Mouse (Mus musculus) monocyte, adult 2 months (primary cell): ENCODE results near the gene Wdfy2.
"Not testable (repeated sequence)": the region's sequence is repeated elsewhere in the genome, so short reads cannot be mapped to it uniquely, and the experiment has no call there.

Experiments
- DNase-seq, 2 experiments: peaks; one replicate each; pipeline ENCODE4 v3.0.0; 2022; ENCODE audit warnings: low spot score in 2 of 2, low read depth in 1 of 2

Wdfy2 gene

GRCm38 (mm10) chr14:62878634-62879430, 41.4 kb downstream of the Wdfy2 start:
- no peak for DNase-seq

GRCm38 (mm10) chr14:62879497-62879896, 42.0 kb downstream of the Wdfy2 start:
- DNase-seq = peak in 1 of 2 experiments; percentile 51

DNA sequence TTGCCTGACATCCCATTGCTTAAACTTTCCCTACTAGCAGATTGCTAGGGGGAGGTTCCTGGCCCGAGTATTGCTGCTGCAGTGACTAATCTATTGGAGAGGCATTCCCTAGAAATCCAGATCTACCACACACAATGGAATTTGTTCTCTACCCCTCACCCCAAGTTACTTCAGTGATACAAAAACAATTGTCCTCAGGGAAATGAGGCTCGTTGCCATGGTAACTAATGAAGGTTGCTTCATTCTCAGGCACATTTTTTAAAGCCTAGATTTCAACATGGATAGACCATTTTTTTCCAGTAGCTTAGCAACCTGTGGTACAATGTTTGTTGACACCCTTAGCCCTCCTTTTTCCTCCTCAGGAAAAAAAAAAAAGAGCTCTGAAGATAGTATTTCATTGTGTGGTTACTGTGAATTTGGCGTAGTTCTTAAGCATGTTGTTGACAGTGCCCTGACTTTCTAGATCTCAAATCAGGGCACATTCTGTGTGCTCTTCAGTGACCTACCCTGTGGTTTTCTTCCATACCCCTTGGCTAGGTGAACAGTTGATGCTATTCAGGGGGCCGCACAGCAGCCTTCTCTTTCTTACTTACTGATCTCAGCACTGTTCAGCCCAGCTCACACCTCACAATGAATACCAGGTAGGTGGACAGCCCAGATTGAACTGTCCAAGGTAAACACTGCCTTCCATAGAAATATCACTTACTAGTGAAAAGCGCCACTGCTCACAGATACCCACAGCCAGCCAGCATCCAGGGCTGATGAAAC, 42.8 kb downstream of the Wdfy2 start:
- no peak for DNase-seq

DNA sequence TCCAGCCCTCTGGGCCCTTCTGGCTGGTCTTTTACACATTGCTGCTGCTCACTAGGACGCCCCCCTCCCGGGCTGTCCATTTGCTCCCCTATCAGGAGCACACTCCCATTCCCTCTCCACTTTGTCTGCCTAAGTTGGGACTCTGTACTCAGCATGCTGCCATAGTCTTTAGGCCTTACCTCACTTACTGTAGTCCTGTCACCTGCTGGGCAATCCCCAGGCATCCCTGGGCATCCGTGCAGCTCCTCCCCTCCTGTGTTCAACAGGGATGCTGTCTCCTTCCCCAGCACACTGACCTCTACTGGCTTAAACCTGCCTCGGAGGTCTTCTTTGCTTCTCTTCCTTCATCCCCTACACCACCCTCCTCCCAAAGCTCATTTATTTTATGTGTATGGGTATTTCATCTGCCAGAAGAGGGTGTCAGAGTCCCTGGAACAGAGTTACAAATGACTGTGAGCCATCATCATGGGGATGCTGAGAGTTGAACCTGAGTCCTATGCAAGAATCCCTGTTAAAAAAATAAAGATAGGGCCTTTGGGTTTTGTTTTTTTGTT, 44.7 kb downstream of the Wdfy2 start:
- no peak for DNase-seq

GRCm38 (mm10) chr14:62883551-62883950, 46.1 kb downstream of the Wdfy2 start:
- DNase-seq = no peak

DNA sequence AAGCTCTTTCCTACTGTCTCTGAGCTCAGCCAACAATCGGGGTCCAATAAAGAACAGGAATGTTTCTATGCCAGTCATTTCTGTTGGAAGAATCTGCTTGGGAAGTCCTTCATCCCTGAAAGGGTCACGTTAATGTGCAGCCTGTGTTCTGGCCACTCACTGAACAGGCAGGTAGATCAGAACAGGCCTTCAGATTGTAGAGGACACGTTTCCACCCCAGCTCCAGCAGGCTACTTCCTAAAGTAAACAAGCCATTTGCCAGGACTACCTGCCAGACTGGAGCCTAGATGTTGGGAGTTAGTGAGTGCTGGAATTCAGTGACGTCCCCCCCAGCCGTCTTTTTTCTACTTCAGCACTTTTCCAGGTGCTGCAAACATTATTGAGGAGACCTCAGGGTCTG, 46.7 kb downstream of the Wdfy2 start:
- no peak for DNase-seq

DNA sequence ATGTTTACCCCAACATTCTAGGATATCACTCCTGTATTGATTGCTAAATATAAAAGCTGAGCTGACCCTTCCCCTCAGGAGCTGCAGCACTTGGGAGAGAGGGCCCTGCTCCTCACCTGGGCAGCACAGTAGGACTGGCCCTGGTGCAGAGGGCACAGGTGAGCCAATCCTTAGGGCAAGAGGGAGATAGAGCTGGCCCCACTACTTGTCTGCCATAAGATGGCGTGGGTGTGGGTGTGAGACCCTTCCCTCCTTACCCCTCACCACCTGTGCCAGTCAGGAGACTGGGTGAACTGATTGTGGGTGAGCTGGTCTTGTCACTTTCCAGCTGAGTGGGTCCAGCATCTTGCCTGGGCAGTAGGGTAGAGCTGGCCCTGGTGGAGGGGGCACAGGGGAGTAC, 47.2 kb downstream of the Wdfy2 start:
- DNase-seq = no peak

- no peak for DNase-seq
Measured at GRCm38 (mm10) chr14:62885146-62885545, 47.7 kb downstream of the Wdfy2 start.

DNA sequence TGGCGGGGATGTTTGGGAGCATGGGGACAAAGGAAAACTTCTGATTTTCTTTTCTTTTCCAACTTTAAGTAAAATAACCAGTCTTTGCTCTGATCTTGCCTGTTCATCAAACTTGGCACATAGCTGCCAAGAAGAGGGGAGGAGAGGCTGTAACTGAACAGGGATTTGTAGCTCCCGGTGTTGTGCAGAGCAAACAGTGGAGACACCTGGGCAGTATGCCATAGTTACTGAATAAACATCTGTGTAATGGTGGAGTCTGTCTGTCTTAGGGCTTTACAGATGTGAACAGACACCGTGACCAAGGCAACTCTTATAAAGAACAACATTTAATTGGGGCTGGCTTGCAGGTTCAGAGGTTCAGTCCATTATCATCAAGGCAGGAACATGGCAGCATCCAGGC, 53.9 kb downstream of the Wdfy2 start:
- no peak for DNase-seq

DNA sequence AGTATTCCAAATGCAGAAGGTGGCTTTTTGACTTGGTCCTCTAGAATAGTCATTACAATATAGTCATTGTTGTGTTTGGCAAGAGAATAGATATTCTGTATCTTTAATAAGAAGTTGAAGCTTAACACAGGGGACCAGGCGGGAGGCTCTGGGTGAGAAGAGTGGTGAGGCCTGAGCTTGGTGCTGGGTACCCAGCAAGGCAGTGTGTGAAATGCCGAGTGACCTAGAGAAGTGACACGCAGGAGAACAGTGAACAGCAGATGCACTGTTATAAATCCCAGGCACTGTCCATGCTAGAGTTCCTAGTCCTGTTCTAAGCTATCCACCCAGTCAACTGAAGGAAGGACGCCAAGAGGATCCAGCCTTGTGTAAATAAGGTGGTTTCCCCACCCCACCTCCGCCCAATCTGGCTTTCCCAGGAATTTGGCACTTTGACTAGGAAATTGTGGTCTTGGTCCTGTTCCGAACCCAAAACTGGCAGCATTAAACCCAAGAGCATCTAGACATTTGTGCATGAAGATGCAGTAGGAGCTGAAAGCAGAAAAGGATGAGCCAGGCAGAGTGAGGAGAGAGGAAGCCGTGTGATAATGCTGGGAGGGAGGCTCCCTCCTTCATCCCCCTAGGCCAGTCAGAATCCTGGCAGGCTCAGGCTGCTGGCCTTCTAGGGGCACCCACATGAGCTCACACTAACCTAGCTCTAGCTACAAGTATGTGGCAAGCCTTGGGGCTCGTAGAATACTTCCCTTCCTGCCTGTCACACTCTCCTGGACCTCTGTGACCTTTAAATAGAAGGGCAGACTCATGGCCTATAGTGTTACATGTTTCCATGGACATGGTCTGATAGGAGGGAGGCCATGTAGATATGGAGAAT, 55.5 kb downstream of the Wdfy2 start:
- no peak for DNase-seq

- DNase-seq = not testable (repeated sequence)
Measured at GRCm38 (mm10) chr14:62893642-62894180, 56.2 kb downstream of the Wdfy2 start.

DNA sequence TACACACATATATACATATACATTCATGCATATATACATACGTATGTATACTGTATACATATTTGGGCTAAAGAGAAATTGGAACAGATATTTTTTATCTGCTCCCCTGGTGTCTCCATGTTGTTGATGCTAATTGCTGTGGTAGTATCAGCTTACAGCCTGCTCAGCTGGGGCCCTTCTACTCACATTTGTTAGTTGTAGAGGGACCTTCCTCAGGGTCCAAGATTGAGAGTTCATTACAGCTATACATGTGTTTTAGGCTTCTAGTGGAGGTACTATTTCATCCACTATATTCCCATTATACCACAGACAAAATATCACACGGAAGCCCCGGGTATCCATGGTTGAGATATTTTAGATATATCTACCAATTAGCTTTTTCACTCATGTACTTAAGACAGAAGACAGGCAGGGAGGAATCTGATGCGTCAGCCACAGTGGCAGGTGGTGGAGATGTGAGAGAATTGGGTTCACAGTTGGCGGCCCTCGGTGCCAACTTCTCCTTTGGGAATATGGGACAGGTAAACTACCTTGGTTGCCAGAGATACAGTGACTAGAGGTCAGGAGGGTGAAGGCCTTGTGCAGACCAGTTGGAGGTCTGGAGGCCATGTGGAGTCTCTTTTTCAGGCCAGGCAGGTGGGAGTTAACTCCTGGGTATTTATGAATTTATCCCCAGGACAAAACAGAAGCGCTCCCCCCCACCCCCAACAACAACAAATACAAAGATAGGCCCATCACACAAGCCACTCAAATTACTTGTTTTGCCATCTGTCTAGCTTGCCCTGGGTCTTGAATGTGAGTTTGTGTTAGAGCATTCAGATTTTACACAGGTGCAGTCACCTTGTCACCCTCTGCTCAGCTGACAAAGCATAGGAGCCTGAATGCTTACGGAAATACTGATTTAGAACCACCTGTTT, 57.7 kb downstream of the Wdfy2 start:
- no peak for DNase-seq

GRCm38 (mm10) chr14:62898061-62898460, 60.6 kb downstream of the Wdfy2 start:
- DNase-seq = no peak

- no peak for DNase-seq
Measured at GRCm38 (mm10) chr14:62907888-62908287, 70.4 kb downstream of the Wdfy2 start.

DNA sequence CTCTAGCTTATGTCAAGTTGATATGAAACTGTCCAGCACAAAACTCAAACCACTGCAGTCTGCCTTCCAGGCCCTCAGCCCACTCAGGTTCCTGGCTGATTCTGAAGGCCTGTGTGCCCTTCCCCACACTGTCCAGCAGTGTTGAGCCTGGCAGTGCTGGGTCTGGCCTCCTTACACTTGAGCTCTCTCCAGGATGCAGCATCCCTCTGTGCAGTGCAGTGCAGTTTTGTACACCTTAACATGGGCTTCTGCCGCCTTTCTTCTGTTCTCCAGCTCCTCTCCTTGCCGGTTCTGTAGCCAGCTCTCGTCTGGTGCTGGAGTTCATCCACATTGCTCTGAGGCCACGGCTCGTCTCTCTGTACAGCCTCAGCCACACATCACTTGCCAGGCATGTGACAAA, 71.1 kb downstream of the Wdfy2 start:
- DNase-seq = no peak

- DNase-seq = no peak
Measured at GRCm38 (mm10) chr14:62910859-62911258, 73.4 kb downstream of the Wdfy2 start.

DNA sequence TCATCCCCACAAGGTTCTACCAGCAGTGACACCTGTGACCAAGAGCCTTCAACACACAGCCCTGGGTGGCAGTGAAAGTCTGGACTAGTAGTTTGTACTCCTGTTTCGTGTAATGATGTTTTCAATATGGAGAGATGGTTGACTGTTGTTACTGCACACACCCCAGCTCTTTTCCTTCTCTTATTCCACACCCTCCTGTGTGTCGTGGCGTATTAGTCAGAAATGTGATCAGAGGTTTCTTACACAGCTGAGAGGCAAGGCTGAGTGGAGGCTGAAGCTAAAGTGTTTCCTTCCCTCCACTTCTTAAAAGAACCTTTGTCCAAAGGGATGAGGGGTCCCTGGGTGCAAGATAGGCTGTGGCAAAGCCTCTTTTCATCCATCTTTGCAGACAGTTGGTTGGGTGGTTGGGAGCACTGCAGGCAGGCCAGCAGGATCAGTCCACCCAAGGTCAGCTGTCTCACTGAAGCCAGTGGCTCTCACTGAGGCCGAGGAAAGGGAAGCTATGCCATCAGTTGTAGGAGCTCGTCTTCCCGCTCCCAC, 77.7 kb downstream of the Wdfy2 start:
- DNase-seq = no peak

DNA sequence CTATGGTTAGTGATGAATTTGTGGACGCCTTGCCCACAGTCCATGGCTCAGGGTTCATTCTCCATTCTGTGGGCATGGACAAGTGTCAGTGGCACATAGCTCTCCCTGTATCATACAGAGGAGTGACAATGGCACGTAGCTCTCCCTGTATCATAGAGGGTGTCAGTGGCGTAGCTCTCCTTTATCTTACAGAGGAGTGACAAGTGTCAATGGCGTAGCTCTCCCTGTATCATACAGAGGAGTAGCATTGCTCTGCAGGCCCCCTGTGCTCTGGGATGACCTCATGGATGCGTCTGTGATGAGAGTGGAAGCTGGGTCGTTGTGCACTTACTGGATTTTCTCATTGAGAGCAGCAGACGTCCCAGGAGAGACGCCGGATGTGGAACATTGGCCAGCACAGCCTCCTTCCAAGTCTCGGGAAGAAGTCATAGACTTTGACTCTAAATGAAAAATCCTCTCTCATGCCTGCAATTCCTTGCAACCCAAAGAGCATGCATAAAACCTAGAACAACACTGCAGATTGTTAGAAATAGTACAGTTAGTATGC, 79.1 kb downstream of the Wdfy2 start:
- DNase-seq = no peak

DNA sequence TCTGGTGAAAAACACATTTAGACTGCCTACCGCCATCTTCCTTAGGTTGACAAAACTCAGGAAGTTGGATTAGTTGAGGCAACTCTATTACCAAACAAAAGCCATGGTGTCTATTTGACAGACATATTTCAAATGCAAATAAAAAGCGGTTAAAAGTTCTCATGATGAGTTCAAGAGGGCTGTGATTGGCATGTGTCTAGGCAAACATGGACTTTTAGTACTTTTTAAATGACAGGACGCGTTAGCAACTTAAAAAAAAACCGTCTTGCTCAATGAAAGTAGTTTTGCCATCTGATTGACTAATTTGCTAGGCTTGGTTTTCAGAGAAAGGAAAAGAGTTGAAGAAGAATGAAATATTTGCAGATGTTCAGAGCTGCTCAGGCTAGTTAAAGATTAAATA, 83.9 kb downstream of the Wdfy2 start:
- DNase-seq = no peak
